Mouse (Mus musculus) embryonic stem cell, embryonic (primary cell): ENCODE data around the gene Hspa13.

Experiments used
- CTCF ChIA-PET, 4 experiments: fragments of 300-600 bp in 2 of 4; fragments of 350-600 bp in 2 of 4; sonication (Branson Sonifier 250); formaldehyde crosslinking; loops; one replicate each; lab custom pipeline; 2022; ENCODE audit warnings: inconsistent platforms in 2 of 4; lab: Charles Lee
- POLR2A ChIA-PET, 4 experiments: fragments of 300-600 bp in 2 of 4; fragments of 350-600 bp in 2 of 4; sonication (Branson Sonifier 250); formaldehyde crosslinking; loops; one replicate each; lab custom pipeline; 2022; ENCODE audit warnings: antibody characterized with exemption in 4 of 4, inconsistent platforms in 1 of 4; lab: Charles Lee

Hspa13 gene

DNA sequence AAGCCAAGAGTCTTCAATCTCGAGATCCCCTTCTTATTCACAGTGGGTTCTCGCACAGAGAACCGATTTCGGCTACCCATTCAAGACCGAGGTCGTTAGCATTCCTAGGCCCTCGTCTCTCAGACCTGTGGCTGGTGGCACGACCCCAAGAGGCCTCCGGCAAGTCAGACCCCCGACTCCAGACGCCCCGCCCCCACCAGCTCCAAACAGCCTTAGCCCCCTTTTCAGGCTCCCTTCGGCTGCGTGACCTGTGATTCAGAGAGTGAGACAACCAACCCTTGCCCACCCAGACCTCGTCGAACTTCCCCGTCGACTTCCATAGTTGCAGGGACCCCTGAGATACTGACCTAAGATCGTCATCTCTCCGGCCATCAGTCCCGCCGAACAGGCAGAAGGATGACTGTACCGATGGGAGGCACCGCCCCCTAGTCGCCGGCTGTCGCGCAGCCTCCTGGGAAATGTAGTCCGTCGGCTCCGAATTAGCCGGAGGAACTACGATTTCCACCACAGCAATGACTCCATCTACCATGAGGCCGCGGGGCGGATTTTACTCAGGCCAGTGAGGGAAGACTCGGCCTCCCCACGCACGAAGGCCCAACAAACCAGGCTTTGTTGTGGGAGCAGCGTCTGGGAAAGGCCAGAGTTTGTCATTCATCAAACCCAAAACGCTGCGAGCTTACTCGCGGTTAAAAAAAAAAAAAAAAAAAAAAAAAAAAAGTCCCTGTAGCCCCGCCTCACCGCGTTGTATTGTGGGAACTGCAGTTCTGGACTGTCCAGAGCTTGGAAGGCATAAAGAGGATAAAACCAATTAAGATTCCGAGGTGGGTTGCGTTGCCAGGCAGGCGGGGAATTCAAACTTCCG, at the start of gene Hspa13:
Hspa13 (minus strand) TSS at position 717 of the 862 bp plus-strand sequence.
- POLR2A ChIA-PET = interaction anchor here (0.5 to 1.6 kb wide), 11 partner anchors 9 to 1869 kb away, joined by 3 to 5 read pairs (median 3); no protein-coding TSS in a partner anchor
- CTCF ChIA-PET = interaction anchor here in 3 of 4 experiments (0.6 to 0.7 kb wide), 7 partner anchors 22 to 1161 kb away, joined by 3 to 6 read pairs (median 4); no protein-coding TSS in a partner anchor

DNA sequence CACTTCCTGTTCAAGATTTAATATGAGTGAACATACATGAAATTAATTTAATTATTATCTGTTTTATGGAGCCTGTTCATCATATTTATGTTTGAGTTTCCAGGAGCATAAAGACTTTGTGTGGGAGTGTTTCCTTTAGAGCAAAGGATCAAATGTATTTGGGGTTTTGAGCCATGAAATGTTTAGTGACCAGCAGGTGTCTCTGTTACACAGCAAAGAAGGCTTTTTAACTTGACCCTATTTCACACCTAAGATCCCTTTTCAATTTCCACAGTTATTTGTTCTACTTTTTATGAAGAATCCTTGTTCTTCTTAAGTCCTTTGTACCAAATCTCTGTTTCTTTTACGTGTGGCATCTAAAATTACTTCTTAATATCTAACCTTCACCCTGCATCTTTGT, 12.4 kb upstream of the Hspa13 start:
- POLR2A ChIA-PET = interaction anchor here in 1 of 4 experiments (0.6 kb wide), 1 partner anchor 114 kb away, joined by 4 read pairs; no protein-coding TSS in a partner anchor
- CTCF ChIA-PET = interaction anchor here in 1 of 4 experiments (1.0 kb wide), 1 partner anchor 351 kb away, joined by 5 read pairs; no protein-coding TSS in a partner anchor

DNA sequence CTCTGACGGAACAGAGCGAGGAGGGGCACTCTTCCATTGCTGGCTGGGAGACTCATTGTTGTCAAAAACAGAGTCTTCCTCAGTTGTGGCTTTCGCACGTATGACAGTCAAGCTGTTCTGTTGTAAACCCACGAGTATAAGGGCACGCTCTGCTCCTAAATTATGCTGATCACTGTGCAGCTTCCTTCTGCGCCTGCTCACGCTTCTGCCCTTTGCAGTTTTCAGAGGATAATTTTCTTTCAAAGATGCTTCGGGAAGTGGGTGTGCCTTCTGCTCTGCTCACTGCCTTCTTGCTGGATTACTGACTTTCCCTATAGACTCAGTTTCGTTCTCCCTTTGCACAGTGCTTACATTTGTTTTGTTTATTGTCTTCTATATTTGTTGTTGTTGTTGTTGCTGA, 6.3 kb upstream of the Hspa13 start:
- POLR2A ChIA-PET = no interaction called here
- CTCF ChIA-PET = no interaction called here

DNA sequence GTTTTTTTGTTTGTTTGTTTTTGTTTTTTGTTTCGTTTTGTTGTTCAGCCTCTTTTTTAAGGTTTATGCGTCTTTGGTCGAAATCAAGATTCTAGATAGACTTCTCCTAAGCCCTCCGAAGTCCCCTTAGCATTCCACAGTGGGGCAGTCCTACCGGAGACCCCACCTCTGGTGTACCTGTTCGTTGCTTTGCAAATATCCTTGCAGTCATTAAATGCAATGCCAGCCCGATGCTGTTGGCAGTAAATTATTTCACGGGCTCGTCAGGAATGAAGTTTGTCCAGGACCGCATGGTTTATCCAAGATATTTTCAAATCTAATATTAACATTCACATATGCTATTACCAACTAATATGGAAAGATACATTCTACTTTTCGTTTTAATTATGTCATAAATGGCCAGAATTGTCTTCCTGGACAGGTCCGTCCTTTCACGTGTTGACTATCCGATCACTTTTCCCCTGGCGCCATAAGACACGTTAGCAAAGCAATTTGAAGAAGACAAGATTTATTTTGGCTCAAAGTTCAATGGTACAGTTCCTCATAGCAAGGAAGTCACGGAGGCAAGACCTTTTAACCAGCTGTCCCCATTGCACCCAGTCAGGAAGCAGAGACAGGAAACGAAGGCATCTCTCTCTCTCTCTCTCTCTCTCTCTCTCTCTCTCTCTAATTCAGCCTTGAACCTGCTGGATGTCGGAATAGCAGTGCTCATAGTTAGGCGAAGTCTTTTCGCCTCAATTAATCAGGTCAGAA, 522 bp upstream of the Hspa13 start:
- CTCF ChIA-PET = interaction anchor here in 3 of 4 experiments (0.6 to 0.7 kb wide), 4 partner anchors 27 to 1160 kb away, joined by 3 to 7 read pairs (median 4); no protein-coding TSS in a partner anchor
- POLR2A ChIA-PET = interaction anchor here in 2 of 4 experiments (0.7 to 1.4 kb wide), 4 partner anchors 17 to 606 kb away, joined by 3 to 5 read pairs (median 4); no protein-coding TSS in a partner anchor

DNA sequence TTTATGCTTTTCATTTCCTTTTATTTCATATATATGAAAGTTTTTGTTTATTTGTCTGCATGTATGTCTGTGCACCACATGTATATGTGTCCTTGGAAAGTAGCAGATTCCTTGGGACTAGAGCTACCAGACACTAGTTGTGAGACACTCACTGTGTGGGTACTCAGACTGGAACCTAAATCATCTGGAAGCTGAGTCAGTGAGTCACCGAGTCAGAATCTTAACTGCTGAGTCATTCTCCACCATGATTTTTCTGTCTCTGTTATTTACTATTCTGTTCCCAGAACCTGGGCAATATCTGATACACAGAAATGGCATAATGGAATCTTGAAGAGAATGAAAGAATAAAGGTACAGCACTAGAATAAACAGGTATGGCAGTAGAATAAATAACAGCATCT, 14.0 kb downstream of the Hspa13 start:
- ChIA-PET POLR2A (no interaction called here), CTCF (no interaction called here)

DNA sequence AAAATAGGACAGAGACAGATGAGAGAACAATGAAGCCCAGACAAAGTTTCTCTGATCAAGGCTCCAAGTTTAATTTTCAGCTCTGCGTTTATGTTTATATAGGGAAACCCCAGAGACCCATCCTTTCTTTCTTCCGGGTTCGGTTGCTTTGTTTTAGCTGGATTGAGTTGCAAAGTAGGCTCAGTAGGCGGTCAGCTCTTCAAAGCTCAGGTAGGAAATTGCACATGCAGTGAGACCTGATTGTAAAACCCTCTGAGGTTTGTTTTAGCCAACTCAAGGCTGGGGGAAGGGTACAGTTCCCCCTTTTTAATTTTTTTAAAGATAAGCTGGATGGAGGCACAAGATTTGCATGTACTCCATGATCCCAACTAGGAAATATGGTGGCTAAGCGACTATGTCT, 16.8 kb downstream of the Hspa13 start:
- CTCF ChIA-PET = interaction anchor here in 1 of 4 experiments (0.7 kb wide), 1 partner anchor 138 kb away, joined by 3 read pairs; no protein-coding TSS in a partner anchor
- POLR2A ChIA-PET = interaction anchor here in 2 of 4 experiments (0.5 to 1.0 kb wide), 3 partner anchors 17 to 960 kb away, joined by 3 to 15 read pairs (median 5); partner anchors contain the start of gene Hspa13 (in 1 of the 2)

DNA sequence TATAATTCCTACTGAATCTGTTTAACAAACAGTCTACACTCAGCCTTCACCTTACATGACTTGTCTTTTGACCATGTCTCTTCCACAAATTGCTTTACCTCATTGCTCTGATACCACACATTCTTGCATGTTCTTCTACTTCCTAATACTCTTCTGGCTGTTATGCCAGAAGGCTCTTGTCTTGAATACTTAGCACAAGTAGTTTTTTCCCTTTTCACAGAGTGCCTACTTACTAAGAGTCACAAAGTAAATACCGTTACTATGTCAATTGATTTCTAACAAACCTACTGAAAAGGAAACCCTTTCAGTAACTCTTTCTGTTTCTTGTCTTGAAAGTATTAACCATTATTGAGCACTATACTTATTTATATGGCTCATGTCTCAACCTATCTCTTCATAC, 18.0 kb downstream of the Hspa13 start:
- POLR2A ChIA-PET = no interaction called here
- CTCF ChIA-PET = no interaction called here

DNA sequence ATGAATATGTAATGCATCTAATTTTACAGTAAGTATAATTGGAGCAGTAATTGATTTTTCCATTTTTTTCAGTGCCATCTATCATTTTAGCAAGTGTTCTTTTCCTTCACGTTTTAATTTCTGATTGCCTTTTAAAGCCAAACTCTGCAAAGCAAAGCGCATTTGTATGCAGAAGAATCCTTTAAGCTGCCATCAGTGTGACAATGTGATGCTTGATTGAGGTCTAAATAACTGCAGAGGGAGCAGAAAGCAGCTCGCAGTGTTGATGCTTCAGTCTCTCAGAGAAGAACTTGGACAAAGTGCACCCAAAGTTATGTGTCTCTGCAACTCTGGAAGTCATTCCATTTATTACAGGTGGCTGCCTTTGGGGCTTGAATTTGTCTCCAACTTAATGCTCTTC, 22.9 kb downstream of the Hspa13 start:
- POLR2A ChIA-PET = no interaction called here

DNA sequence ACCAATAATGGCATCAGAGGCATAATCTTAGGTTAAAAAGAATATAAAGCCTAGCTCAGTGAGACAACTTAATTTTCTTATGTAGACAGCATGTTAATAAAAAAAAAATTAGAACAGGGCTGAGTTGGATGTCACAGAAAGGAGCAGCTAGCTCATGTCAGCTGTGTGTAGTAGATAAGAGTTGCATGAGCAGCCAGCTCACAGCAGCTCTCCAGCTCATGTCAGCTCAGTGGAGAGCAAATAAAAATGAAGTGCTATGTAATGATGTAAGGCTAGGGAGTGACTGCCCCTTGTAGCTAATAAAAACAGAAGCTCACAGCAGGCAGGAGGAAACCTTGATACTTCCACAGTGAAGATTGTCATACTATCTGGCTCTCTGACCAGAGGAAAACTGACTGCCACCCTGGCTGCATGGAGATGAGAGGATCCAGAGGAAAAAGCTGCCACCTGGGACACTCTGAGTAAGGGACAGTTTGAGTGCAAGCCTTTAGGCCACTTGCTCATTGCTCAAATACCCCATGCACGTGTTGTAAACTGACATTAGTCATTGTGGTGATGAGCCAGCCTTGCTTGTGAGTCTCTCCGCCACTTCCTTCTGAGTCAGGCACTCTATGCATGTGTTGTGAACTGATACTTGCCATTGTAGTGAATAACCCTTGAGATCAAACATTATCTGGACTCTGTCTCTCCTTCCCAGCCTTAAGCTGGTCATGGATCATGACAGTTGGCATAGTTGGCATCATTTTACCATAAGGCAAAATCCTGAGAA, 49.3 kb downstream of the Hspa13 start:
- CTCF ChIA-PET = no interaction called here

More for the DNA sequence above, 22.9 kb downstream of the Hspa13 start:
- CTCF ChIA-PET = no interaction called here

DNA sequence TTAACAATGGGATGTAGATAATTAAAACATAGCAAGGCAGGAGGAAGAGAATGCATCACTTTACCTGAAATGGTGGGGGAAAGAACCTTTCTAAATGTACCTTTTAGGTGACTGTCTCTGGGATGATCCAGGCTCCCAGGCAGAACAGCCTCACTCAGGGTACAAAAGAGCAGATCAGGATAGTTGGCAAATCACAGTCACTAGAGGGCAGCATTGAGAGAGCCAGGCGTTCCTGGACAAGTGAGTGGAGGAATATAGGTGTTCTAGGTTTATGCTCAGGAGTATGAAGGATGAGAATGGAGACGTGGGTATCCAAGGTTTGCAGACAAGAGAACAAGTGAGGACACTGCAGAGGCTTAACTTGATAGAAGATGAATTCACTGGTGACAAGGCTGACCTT, 70.7 kb downstream of the Hspa13 start:
- POLR2A ChIA-PET = no interaction called here
- CTCF ChIA-PET = interaction anchor here in 1 of 4 experiments (0.6 kb wide), 1 partner anchor 71 kb away, joined by 4 read pairs; the partner anchor contains the start of gene Hspa13

More for the DNA sequence above, 49.3 kb downstream of the Hspa13 start:
- POLR2A ChIA-PET = no interaction called here
